Mouse (Mus musculus): Measurements from ENCODE around the gene Nup93.

- TF ChIP-seq CTCF (IDR thresholded peaks at IDR 0.05; ENCODE audit: low read depth): no peak
- TF ChIP-seq EP300 (optimal IDR thresholded peaks at IDR 0.05): no peak
Observed at GRCm38 (mm10) chr8:94192926-94193325, 21.4 kb upstream of the Nup93 start.

Measured in stomach, postnatal 0 days (tissue).